Mouse (Mus musculus): ENCODE measurements around the gene Folr1. TPM values are rescaled to one million over a fixed set of nuclear protein-coding genes. Genes with fewer than 3 reads are reported as not detected.

Folr1 gene
- polyA plus RNA-seq, 1 experiment from 2014 or later: 1.2 TPM

GRCm38 (mm10) chr7:101867482-101867881, 3.1 kb downstream of the Folr1 start:
- Histone ChIP-seq H3K4me2 (replicated peaks) (no peak overlapping the region), H3K27ac (no peak overlapping the region), H3K27me3 (no peaks in the 10 kb centered on the region), H3K4me1 (no peaks in the 10 kb centered on the region), H3K36me3 (no peaks in the 10 kb centered on the region), H3K4me3 (no peak overlapping the region), H3K9me3 (no peaks in the 10 kb centered on the region), H3K9ac (no peak overlapping the region)
- WGBS: 98% methylated on average over 4 of the region's 4 CpGs
- ATAC-seq (ENCODE audit: insufficient number of reproducible peaks, insufficient read depth, low FRiP score, low TSS enrichment): no peak

- no peaks in the 10 kb centered on the region for H3K36me3 ChIP-seq
- WGBS: 82% methylated on average over 11 of the region's 11 CpGs
- H3K4me1 ChIP-seq: no peaks in the 10 kb centered on the region
- no peak for ATAC-seq (ENCODE audit: insufficient number of reproducible peaks, insufficient read depth, low FRiP score, low TSS enrichment)
- H3K9me3 ChIP-seq: no peaks in the 10 kb centered on the region
- H3K27ac ChIP-seq: no peak overlapping the region
- no peak overlapping the region for H3K9ac ChIP-seq
- H3K4me2 ChIP-seq (replicated peaks): no peak overlapping the region
- H3K4me3 ChIP-seq: no peak overlapping the region
- H3K27me3 ChIP-seq: no peaks in the 10 kb centered on the region
Measured at GRCm38 (mm10) chr7:101866491-101867265, 3.9 kb downstream of the Folr1 start.

GRCm38 (mm10) chr7:101863415-101863814, 7.2 kb downstream of the Folr1 start, which contains the start of gene Anapc15:
Anapc15 (plus strand) TSS chr7:101863715.
- Histone ChIP-seq H3K36me3 (no peaks in the 10 kb centered on the region), H3K9ac (no peak within 1 kb of the TSS), H3K9me3 (no peaks in the 10 kb centered on the region), H3K4me3 (no peak within 1 kb of the TSS), H3K27ac (no peak within 1 kb of the TSS), H3K4me2 (replicated peaks) (no peak within 1 kb of the TSS), H3K4me1 (no peaks in the 10 kb centered on the region), H3K27me3 (no peaks in the 10 kb centered on the region)
- 67% methylated on average over 3 of the region's 3 CpGs for WGBS
- ATAC-seq (ENCODE audit: insufficient number of reproducible peaks, insufficient read depth, low FRiP score, low TSS enrichment): no peak

GRCm38 (mm10) chr7:101862291-101862690, 8.3 kb downstream of the Folr1 start:
- no peaks in the 10 kb centered on the region for H3K36me3 ChIP-seq
- 62% methylated on average over 3 of the region's 3 CpGs for WGBS
- H3K4me2 ChIP-seq (replicated peaks): no peak overlapping the region
- H3K27me3 ChIP-seq: no peaks in the 10 kb centered on the region
- H3K4me1 ChIP-seq: no peaks in the 10 kb centered on the region
- H3K27ac ChIP-seq: no peak overlapping the region
- no peak overlapping the region for H3K4me3 ChIP-seq
- ATAC-seq (ENCODE audit: insufficient number of reproducible peaks, insufficient read depth, low FRiP score, low TSS enrichment): no peak
- no peaks in the 10 kb centered on the region for H3K9me3 ChIP-seq
- H3K9ac ChIP-seq: no peak overlapping the region

GRCm38 (mm10) chr7:101860978-101861377, 9.6 kb downstream of the Folr1 start:
- no peak overlapping the region for H3K9ac ChIP-seq
- ATAC-seq (ENCODE audit: insufficient number of reproducible peaks, insufficient read depth, low FRiP score, low TSS enrichment): no peak
- H3K27me3 ChIP-seq: no peaks in the 10 kb centered on the region
- no peak overlapping the region for H3K27ac ChIP-seq
- no peaks in the 10 kb centered on the region for H3K4me1 ChIP-seq
- H3K4me2 ChIP-seq (replicated peaks): no peak overlapping the region
- H3K9me3 ChIP-seq: no peaks in the 10 kb centered on the region
- H3K36me3 ChIP-seq: no peaks in the 10 kb centered on the region
- no peak overlapping the region for H3K4me3 ChIP-seq

- Histone ChIP-seq H3K9me3 (no peaks in the 10 kb centered on the region), H3K4me2 (replicated peaks) (no peak overlapping the region), H3K4me1 (no peaks in the 10 kb centered on the region), H3K27ac (no peak overlapping the region), H3K9ac (no peak overlapping the region), H3K4me3 (no peak overlapping the region), H3K27me3 (no peaks in the 10 kb centered on the region), H3K36me3 (no peaks in the 10 kb centered on the region)
- ATAC-seq (ENCODE audit: insufficient number of reproducible peaks, insufficient read depth, low FRiP score, low TSS enrichment): no peak
- WGBS: 77% methylated on average over 9 of the region's 9 CpGs
Measured at GRCm38 (mm10) chr7:101858362-101858761, 12.2 kb downstream of the Folr1 start.

- H3K9ac ChIP-seq: no peak within 1 kb of the TSS
Measured at GRCm38 (mm10) chr7:101857094-101857493, 13.5 kb downstream of the Folr1 start, which contains the start of gene Folr2. Folr2 (minus strand) TSS chr7:101857194.

GRCm38 (mm10) chr7:101853816-101854215, 16.8 kb downstream of the Folr1 start:
- H3K4me2 ChIP-seq (replicated peaks): no peak overlapping the region
- H3K4me3 ChIP-seq: no peak overlapping the region
- no peaks in the 10 kb centered on the region for H3K36me3 ChIP-seq
- H3K9me3 ChIP-seq: no peaks in the 10 kb centered on the region
- WGBS: 79% methylated on average over 2 of the region's 2 CpGs
- ATAC-seq (ENCODE audit: insufficient number of reproducible peaks, insufficient read depth, low FRiP score, low TSS enrichment): no peak
- no peaks in the 10 kb centered on the region for H3K27me3 ChIP-seq
- no peak overlapping the region for H3K9ac ChIP-seq
- no peak overlapping the region for H3K27ac ChIP-seq
- H3K4me1 ChIP-seq: no peaks in the 10 kb centered on the region

More at GRCm38 (mm10) chr7:101857094-101857493, 13.5 kb downstream of the Folr1 start, which contains the start of gene Folr2:
- Histone ChIP-seq H3K4me2 (replicated peaks) (no peak within 1 kb of the TSS), H3K4me3 (no peak within 1 kb of the TSS), H3K9me3 (no peaks in the 10 kb centered on the region), H3K36me3 (no peaks in the 10 kb centered on the region), H3K27ac (no peak within 1 kb of the TSS), H3K27me3 (no peaks in the 10 kb centered on the region), H3K4me1 (no peaks in the 10 kb centered on the region)
- ATAC-seq (ENCODE audit: insufficient number of reproducible peaks, insufficient read depth, low FRiP score, low TSS enrichment): no peak
- WGBS: 90% methylated on average over 4 of the region's 4 CpGs

- no peaks in the 10 kb centered on the region for H3K9me3 ChIP-seq
- H3K36me3 ChIP-seq: no peaks in the 10 kb centered on the region
- H3K4me2 ChIP-seq (replicated peaks): no peak overlapping the region
- 84% methylated on average over 6 of the region's 6 CpGs for WGBS
- ATAC-seq (ENCODE audit: insufficient number of reproducible peaks, insufficient read depth, low FRiP score, low TSS enrichment): no peak
- H3K4me1 ChIP-seq: no peaks in the 10 kb centered on the region
- no peak overlapping the region for H3K4me3 ChIP-seq
- no peak overlapping the region for H3K27ac ChIP-seq
- H3K27me3 ChIP-seq: no peaks in the 10 kb centered on the region
- no peak overlapping the region for H3K9ac ChIP-seq
Measured at GRCm38 (mm10) chr7:101852846-101853245, 17.7 kb downstream of the Folr1 start.

GRCm38 (mm10) chr7:101851689-101852088, 18.9 kb downstream of the Folr1 start:
- Histone ChIP-seq H3K36me3 (no peaks in the 10 kb centered on the region), H3K9me3 (no peaks in the 10 kb centered on the region), H3K4me1 (no peaks in the 10 kb centered on the region), H3K4me3 (no peak overlapping the region), H3K27me3 (no peaks in the 10 kb centered on the region), H3K9ac (no peak overlapping the region), H3K4me2 (replicated peaks) (no peak overlapping the region), H3K27ac (no peak overlapping the region)
- ATAC-seq (ENCODE audit: insufficient number of reproducible peaks, insufficient read depth, low FRiP score, low TSS enrichment): no peak
- 82% methylated on average over 6 of the region's 6 CpGs for WGBS

GRCm38 (mm10) chr7:101847934-101848333, 22.7 kb downstream of the Folr1 start:
- H3K27ac ChIP-seq: no peak overlapping the region
- no peak overlapping the region for H3K4me2 ChIP-seq (replicated peaks)
- H3K9ac ChIP-seq: no peak overlapping the region
- no peak overlapping the region for H3K4me3 ChIP-seq
- H3K4me1 ChIP-seq: no peaks in the 10 kb centered on the region
- WGBS: 72% methylated on average over 1 of the region's 1 CpGs
- no peaks in the 10 kb centered on the region for H3K36me3 ChIP-seq
- ATAC-seq (ENCODE audit: insufficient number of reproducible peaks, insufficient read depth, low FRiP score, low TSS enrichment): no peak
- no peaks in the 10 kb centered on the region for H3K27me3 ChIP-seq
- no peaks in the 10 kb centered on the region for H3K9me3 ChIP-seq

- H3K4me1 ChIP-seq: no peaks in the 10 kb centered on the region
- WGBS: 61% methylated on average over 6 of the region's 6 CpGs
- ATAC-seq (ENCODE audit: insufficient number of reproducible peaks, insufficient read depth, low FRiP score, low TSS enrichment): no peak
Measured at GRCm38 (mm10) chr7:101844186-101844585, 26.4 kb downstream of the Folr1 start.

More at GRCm38 (mm10) chr7:101844186-101844585, 26.4 kb downstream of the Folr1 start:
- Histone ChIP-seq H3K27ac (no peak overlapping the region), H3K9ac (no peak overlapping the region), H3K9me3 (no peaks in the 10 kb centered on the region), H3K4me2 (replicated peaks) (no peak overlapping the region), H3K4me3 (no peak overlapping the region), H3K36me3 (no peaks in the 10 kb centered on the region), H3K27me3 (no peaks in the 10 kb centered on the region)
